Mouse (Mus musculus): ENCODE data around the gene Intu. TPM values are rescaled to one million over a fixed set of nuclear protein-coding genes. Genes with fewer than 3 reads are reported as not detected.
A peak's percentile ranks its signal among the peaks of the same experiment; 100 is the strongest.

The Intu gene
- polyA plus RNA-seq, 1 experiment from 2014 or later = 2.3 TPM

- 91% methylated on average over 30 of the region's 30 CpGs for WGBS
- H3K4me3 ChIP-seq (replicated peaks; ENCODE audit: low read length) = no peak within 1 kb of the TSS
- H3K27me3 ChIP-seq (ENCODE audit: control insufficient read depth, insufficient read depth, low read length) = no peaks in the 10 kb centered on the region
- ATAC-seq (ENCODE audit: insufficient read depth, low FRiP score) = no peak
- H3K4me2 ChIP-seq (ENCODE audit: low read depth, low read length) = no peak within 1 kb of the TSS
- H3K36me3 ChIP-seq (ENCODE audit: control insufficient read depth, insufficient read depth, low read length) = no peaks in the 10 kb centered on the region
- no peak within 1 kb of the TSS for H3K27ac ChIP-seq (ENCODE audit: low read length)
- H3K9me3 ChIP-seq (replicated peaks; ENCODE audit: control insufficient read depth, low read length) = no peaks in the 10 kb centered on the region
- H3K4me1 ChIP-seq (ENCODE audit: control insufficient read depth, insufficient read depth, low read length) = no peaks in the 10 kb centered on the region
- no peak within 1 kb of the TSS for H3K9ac ChIP-seq (ENCODE audit: low read length)
Measured at GRCm38 (mm10) chr3:40708655-40709054, 177.6 kb downstream of the Intu start, which contains the start of gene Slc25a31. Gene Slc25a31 (plus strand): TSS chr3:40708855.

DNA sequence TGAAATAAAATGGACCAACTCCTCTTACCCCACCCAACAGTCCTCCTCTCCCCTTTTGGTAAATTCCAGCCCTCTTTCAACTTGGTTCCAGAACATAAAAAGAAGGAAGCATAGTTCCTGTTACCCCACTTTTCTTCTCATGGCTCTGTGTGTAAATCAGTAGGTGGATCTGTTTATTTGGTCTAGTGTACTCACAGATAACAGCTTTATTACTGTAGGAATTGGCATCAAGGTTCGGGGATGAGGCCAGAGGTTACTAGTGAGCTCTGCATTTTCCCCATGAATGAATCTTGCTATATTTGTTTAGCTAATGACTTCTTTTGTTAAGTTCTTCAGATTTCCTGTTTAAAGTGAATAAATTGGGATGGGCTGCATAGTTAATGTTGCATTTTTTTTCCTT, 185.0 kb downstream of the Intu start:
- H3K27ac ChIP-seq (ENCODE audit: low read length) = no peak overlapping the region
- H3K4me3 ChIP-seq (replicated peaks; ENCODE audit: low read length) = no peak overlapping the region
- no peaks in the 10 kb centered on the region for H3K27me3 ChIP-seq (ENCODE audit: control insufficient read depth, insufficient read depth, low read length)
- 26% methylated on average over 1 of the region's 1 CpGs for WGBS
- H3K4me1 ChIP-seq (ENCODE audit: control insufficient read depth, insufficient read depth, low read length) = no peaks in the 10 kb centered on the region
- H3K4me2 ChIP-seq (ENCODE audit: low read depth, low read length) = no peak overlapping the region
- H3K9ac ChIP-seq (ENCODE audit: low read length) = no peak overlapping the region
- H3K36me3 ChIP-seq (ENCODE audit: control insufficient read depth, insufficient read depth, low read length) = no peaks in the 10 kb centered on the region
- no peaks in the 10 kb centered on the region for H3K9me3 ChIP-seq (replicated peaks; ENCODE audit: control insufficient read depth, low read length)
- no peak for ATAC-seq (ENCODE audit: insufficient read depth, low FRiP score)

- Histone ChIP-seq H3K9me3 (replicated peaks; ENCODE audit: control insufficient read depth, low read length) (no peaks in the 10 kb centered on the region), H3K9ac (ENCODE audit: low read length) (no peak overlapping the region), H3K4me2 (ENCODE audit: low read depth, low read length) (no peak overlapping the region), H3K4me1 (ENCODE audit: control insufficient read depth, insufficient read depth, low read length) (no peaks in the 10 kb centered on the region), H3K4me3 (replicated peaks; ENCODE audit: low read length) (no peak overlapping the region), H3K27me3 (ENCODE audit: control insufficient read depth, insufficient read depth, low read length) (no peaks in the 10 kb centered on the region), H3K36me3 (ENCODE audit: control insufficient read depth, insufficient read depth, low read length) (no peaks in the 10 kb centered on the region), H3K27ac (ENCODE audit: low read length) (no peak overlapping the region)
- 70% methylated on average over 3 of the region's 3 CpGs for WGBS
- no peak for ATAC-seq (ENCODE audit: insufficient read depth, low FRiP score)
Measured at GRCm38 (mm10) chr3:40719022-40719421, 187.9 kb downstream of the Intu start.

DNA sequence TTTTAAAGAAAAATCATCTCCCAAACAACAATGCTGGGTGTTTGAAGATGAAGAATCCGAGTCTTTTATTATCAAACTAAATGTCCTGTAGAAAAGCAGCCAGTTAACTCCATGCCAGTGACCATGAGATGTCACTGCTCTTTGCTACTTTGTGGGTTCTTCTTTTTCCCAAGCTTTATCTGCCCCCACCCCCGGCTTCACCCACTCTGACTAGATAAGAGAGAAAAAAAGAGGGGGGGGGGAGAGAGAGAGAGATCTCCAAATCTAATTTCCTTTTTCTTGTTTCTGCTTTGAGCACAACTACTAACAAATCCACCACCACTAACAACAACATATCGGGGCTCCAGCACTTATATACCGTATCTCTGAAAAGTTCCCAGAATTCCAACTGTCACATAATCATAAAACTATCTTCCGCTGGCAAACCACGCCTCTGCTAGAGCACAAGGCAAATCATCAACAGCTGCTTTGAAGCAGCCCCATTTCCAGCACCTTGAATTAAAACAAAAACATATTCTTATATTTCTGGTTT, 207.4 kb downstream of the Intu start:
- no peak overlapping the region for H3K4me3 ChIP-seq (replicated peaks; ENCODE audit: low read length)
- no peaks in the 10 kb centered on the region for H3K9me3 ChIP-seq (replicated peaks; ENCODE audit: control insufficient read depth, low read length)
- no peaks in the 10 kb centered on the region for H3K4me1 ChIP-seq (ENCODE audit: control insufficient read depth, insufficient read depth, low read length)
- WGBS = 80% methylated on average over 6 of the region's 6 CpGs
- no peaks in the 10 kb centered on the region for H3K36me3 ChIP-seq (ENCODE audit: control insufficient read depth, insufficient read depth, low read length)
- H3K27me3 ChIP-seq (ENCODE audit: control insufficient read depth, insufficient read depth, low read length) = no peaks in the 10 kb centered on the region
- ATAC-seq (ENCODE audit: insufficient read depth, low FRiP score) = no peak
- H3K9ac ChIP-seq (ENCODE audit: low read length) = no peak overlapping the region
- no peak overlapping the region for H3K27ac ChIP-seq (ENCODE audit: low read length)
- H3K4me2 ChIP-seq (ENCODE audit: low read depth, low read length) = no peak overlapping the region

GRCm38 (mm10) chr3:40744024-40744835, 213.1 kb downstream of the Intu start, which contains the start of gene Hspa4l:
Gene Hspa4l (plus strand): TSS chr3:40744495.
- H3K9me3 ChIP-seq (replicated peaks; ENCODE audit: control insufficient read depth, low read length) = no peaks in the 10 kb centered on the region
- H3K4me3 ChIP-seq (replicated peaks; ENCODE audit: low read length) = peak within 1 kb of the TSS; percentile 73
- peaks cover 12% of the 10 kb centered on the region; the same call in 1 of the 2 replicates for H3K4me1 ChIP-seq (ENCODE audit: control insufficient read depth, insufficient read depth, low read length)
- no peaks in the 10 kb centered on the region for H3K27me3 ChIP-seq (ENCODE audit: control insufficient read depth, insufficient read depth, low read length)
- peak within 1 kb of the TSS; percentile 98 for H3K4me2 ChIP-seq (ENCODE audit: low read depth, low read length)
- ATAC-seq (ENCODE audit: insufficient read depth, low FRiP score) = no peak
- peak within 1 kb of the TSS; percentile 77 for H3K9ac ChIP-seq (ENCODE audit: low read length)
- H3K27ac ChIP-seq (ENCODE audit: low read length) = peak within 1 kb of the TSS; percentile 73
- 27% methylated on average over 16 of the region's 16 CpGs for WGBS
- H3K36me3 ChIP-seq (ENCODE audit: control insufficient read depth, insufficient read depth, low read length) = no peaks in the 10 kb centered on the region

DNA sequence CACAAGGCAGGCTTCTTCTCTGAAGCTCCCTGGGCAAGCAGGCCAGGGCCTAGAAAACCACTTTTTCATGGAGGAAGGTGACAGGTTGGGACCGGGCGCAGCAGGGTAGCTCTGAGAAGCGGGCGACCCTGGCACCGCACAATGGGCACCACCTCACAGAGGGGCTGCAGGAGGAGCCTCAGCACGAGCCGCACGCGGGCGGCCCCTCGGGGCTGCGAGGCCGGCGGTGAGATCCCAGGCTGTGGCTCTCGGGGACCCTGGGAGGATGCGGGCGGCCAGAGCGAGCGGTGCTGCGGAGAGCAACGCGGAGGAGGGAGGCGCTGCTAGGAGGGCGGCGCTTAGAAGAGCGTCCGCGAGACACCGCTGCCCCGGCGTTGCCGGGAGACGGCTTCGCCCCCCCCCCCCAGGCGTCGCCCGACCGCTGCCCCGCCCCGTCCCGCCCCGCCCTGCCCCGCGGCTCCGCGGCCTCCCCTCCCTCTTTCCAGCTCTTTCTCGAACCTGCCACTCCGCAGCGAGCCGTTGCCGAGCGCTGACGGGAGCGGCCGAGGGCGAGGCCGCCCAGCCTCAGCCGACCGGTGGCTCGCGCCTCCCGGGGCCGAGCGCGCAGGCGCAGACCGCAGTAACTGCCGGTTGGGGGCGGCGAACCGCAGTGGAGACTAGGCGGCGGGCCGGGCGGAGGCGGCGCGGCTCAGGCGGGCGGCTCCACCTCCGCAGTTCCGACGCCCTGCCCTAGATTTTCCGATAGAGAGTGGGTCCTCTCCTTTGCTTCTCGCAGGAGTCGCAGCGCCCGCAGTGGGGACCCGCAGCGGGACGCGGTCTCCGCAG, 214.0 kb downstream of the Intu start:
- no peaks in the 10 kb centered on the region for H3K9me3 ChIP-seq (replicated peaks; ENCODE audit: control insufficient read depth, low read length)
- peak; percentile 97 for ATAC-seq (ENCODE audit: insufficient read depth, low FRiP score)

DNA sequence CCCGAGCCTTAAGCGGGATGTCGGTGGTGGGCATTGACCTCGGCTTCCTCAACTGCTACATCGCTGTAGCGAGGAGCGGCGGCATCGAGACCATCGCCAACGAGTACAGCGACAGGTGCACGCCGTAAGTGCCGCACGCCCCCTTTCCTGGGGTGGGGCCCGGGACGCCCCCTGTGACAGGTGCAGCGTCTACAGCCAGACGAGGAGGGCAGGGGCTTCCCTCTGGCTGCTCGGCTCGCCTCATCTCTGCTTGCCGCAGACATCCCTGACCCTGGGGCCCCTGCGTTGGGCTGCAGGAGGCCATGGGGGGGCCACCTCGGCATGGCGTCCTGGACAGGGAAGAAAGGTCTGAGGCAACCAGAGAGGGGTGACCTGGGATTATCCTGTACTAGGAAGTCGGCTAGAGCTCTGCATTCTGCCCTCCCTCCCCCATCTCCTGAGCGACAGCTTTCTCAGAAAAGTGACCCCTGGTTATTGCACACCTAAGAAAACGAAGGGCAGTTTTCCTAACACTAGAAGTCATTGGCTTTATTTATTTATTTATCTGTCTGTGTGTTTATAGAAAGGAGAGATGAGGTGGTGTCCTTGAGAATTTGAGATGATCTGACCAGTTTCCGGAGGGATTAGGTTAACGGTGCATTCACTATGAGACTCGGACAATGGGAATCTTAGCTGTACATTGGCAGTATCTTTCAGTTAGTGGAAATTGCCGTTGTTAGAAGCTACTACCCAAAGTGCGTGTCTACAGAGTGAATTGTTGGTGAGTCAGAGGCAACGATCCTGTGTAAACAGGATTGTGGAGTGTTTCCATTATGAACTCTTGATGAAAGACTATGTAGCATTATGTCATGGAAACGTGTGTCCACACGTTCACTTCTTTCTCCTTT, 214.8 kb downstream of the Intu start:
- Histone ChIP-seq H3K36me3 (ENCODE audit: control insufficient read depth, insufficient read depth, low read length) (no peaks in the 10 kb centered on the region), H3K9ac (ENCODE audit: low read length) (peak overlapping the region; percentile 77), H3K4me1 (ENCODE audit: control insufficient read depth, insufficient read depth, low read length) (peaks cover 12% of the 10 kb centered on the region; the same call in 1 of the 2 replicates), H3K27ac (ENCODE audit: low read length) (peak overlapping the region; percentile 73), H3K27me3 (ENCODE audit: control insufficient read depth, insufficient read depth, low read length) (no peaks in the 10 kb centered on the region), H3K4me2 (ENCODE audit: low read depth, low read length) (peak overlapping the region; percentile 98), H3K9me3 (replicated peaks; ENCODE audit: control insufficient read depth, low read length) (no peaks in the 10 kb centered on the region), H3K4me3 (replicated peaks; ENCODE audit: low read length) (peak overlapping the region; percentile 73)
- ATAC-seq (ENCODE audit: insufficient read depth, low FRiP score) = no peak; the same call in 1 of the 2 replicates
- whole genome bisulfite sequencing = 2% methylated on average over 37 of the region's 37 CpGs

More for the DNA sequence above, 214.0 kb downstream of the Intu start:
- H3K36me3 ChIP-seq (ENCODE audit: control insufficient read depth, insufficient read depth, low read length) = no peaks in the 10 kb centered on the region
- peak overlapping the region; percentile 73 for H3K27ac ChIP-seq (ENCODE audit: low read length)
- H3K4me1 ChIP-seq (ENCODE audit: control insufficient read depth, insufficient read depth, low read length) = peaks cover 12% of the 10 kb centered on the region; the same call in 1 of the 2 replicates
- WGBS = under 1% methylated on average over 88 of the region's 93 CpGs
- no peaks in the 10 kb centered on the region for H3K27me3 ChIP-seq (ENCODE audit: control insufficient read depth, insufficient read depth, low read length)
- H3K9ac ChIP-seq (ENCODE audit: low read length) = peak overlapping the region; percentile 77
- peak overlapping the region; percentile 73 for H3K4me3 ChIP-seq (replicated peaks; ENCODE audit: low read length)
- H3K4me2 ChIP-seq (ENCODE audit: low read depth, low read length) = peak overlapping the region; percentile 98

Measured in stomach, embryonic 16.5 days (tissue).